Mouse (Mus musculus) liver, postnatal 0 days (tissue): ENCODE results near the gene Ptpra. TPM values are rescaled to one million over a fixed set of nuclear protein-coding genes. Genes with fewer than 3 reads are reported as not detected.

Source experiments
- ATAC-seq: fragments of 200-750 bp; cut with Nextera tagmentation; 2 replicates; pipeline ENCODE4 v1.8.0; 2017; ENCODE audit warnings: mild to moderate bottlenecking, moderate library complexity
- DNase-seq: peaks from one replicate; pipeline ENCODE4 v3.0.0-alpha.2; 2016
- H3K27ac ChIP-seq: fragments of 300-500 bp; sonication (generic); 2 replicates; pipeline ENCODE4 v1.5.1; 2014; ENCODE audit warnings: antibody characterized with exemption, moderate library complexity, mild to moderate bottlenecking, low read depth
- H3K27me3 ChIP-seq: fragments of 300-500 bp; sonication (generic); 2 replicates; pipeline ENCODE4 v1.6.1; 2014; ENCODE audit warnings: low read length, control low read depth, mixed read lengths; ENCODE audit not compliant: insufficient read depth
- H3K36me3 ChIP-seq: fragments of 300-500 bp; sonication (generic); replicated peaks from 2 replicates; pipeline ENCODE4 v1.6.1; 2014; ENCODE audit warnings: mild to moderate bottlenecking, control low read depth, low read length, moderate library complexity, mixed read lengths; ENCODE audit not compliant: insufficient read depth
- H3K4me1 ChIP-seq: fragments of 300-500 bp; sonication (generic); 2 replicates; pipeline ENCODE4 v1.6.1; 2014; ENCODE audit warnings: antibody characterized with exemption, mild to moderate bottlenecking, control low read depth; ENCODE audit not compliant: insufficient read depth
- H3K4me2 ChIP-seq: fragments of 300-500 bp; sonication (generic); 2 replicates; pipeline ENCODE4 v1.6.1; 2014; ENCODE audit warnings: low read depth, mild to moderate bottlenecking, low read length, moderate library complexity, mixed read lengths
- H3K4me3 ChIP-seq: fragments of 300-500 bp; sonication (generic); 2 replicates; pipeline ENCODE4 v1.5.1; 2014; ENCODE audit warnings: low read depth, low read length
- H3K9ac ChIP-seq: fragments of 300-500 bp; sonication (generic); replicated peaks from 2 replicates; pipeline ENCODE4 v1.6.1; 2014; ENCODE audit warnings: mild to moderate bottlenecking, moderate library complexity
- H3K9me3 ChIP-seq: fragments of 300-500 bp; sonication (generic); 2 replicates; pipeline ENCODE4 v1.6.1; 2016; ENCODE audit warnings: mild to moderate bottlenecking, control low read depth, low read length, mixed read lengths
- CTCF ChIP-seq: sonication (generic); IDR thresholded peaks from 2 replicates; pipeline ENCODE4 v1.5.1; 2016; ENCODE audit warnings: antibody characterized with exemption, low read depth
- EP300 ChIP-seq: IDR thresholded peaks from 2 replicates; pipeline ENCODE4 v1.6.1; 2016; ENCODE audit warnings: antibody characterized with exemption, low read depth, mild to moderate bottlenecking
- WGBS: fragments of 180-500 bp; shearing (Covaris S2); extraction: QIAGEN DNeasy Blood & Tissue Kit; methylation state at CpG from one replicate; pipeline ENCODE4 v1.1.7; 2014; ENCODE audit not compliant: insufficient replicate concordance; 5-methylcytosine and 5-hydroxymethylcytosine counted together
- polyA plus RNA-seq: library from polyadenylated mRNA; unstranded; fragments of >200 nt; fragmentation: Nextera tagmentation; extraction: Ambion mirVana; gene quantifications from 2 replicates; pipeline ENCODE4 v1.2.1, GENCODE M21; 2015

Gene Ptpra
- polyA plus RNA-seq, 1 experiment from 2014 or later, result 18.7 TPM

DNA sequence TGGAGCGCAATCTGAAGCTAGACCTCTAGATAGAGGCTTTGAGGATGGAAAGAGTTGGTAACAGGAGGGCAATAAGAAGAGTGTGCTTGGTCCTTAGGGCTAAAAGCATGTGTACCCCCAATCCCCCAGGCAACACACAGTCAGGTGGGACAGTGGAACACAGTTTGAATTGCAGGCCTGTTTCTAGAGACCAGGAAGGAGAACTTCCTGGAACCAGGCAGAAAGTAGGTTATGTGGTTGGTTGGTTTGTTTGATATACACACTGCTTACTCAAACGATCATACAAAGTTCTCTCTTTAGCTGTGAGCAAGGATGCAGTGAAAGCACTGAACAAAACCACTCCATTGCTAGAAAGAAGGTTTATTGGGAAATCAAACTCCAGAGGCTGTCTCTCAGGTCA is 82.1 kb downstream of the Ptpra start:
- DNase-seq, result no peak
- Histone ChIP-seq H3K4me1 (no peaks in the 10 kb centered on the region), H3K9ac (no peak overlapping the region), H3K9me3 (no peaks in the 10 kb centered on the region), H3K4me3 (no peak overlapping the region), H3K36me3 (peaks cover 28% of the 10 kb centered on the region), H3K27ac (no peak overlapping the region), H3K27me3 (no peaks in the 10 kb centered on the region), H3K4me2 (no peak overlapping the region)
- WGBS, result 65% methylated on average over 2 of the region's 2 CpGs
- TF ChIP-seq EP300 (no peak), CTCF (no peak)
- ATAC-seq, result no peak

DNA sequence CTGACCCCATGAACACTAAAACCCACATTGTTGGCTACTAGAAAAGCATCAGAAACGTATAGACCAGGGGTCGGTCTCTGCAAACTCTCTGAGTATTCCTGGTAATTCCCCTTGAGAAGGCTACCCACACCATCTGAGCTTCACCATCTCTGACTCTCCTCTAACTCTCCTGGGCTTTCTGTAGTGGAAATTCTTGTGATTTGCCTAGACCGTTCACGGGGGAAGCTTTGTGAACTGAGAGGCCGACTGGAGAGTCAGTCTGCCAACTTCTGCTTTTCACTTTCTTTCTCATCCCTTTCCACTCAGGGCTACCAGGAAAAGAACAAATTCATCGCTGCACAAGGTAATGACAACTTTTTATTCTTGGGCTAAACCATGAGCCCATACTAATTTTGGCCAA is 84.9 kb downstream of the Ptpra start:
- TF ChIP-seq EP300, result no peak
- TF ChIP-seq CTCF, result no peak
- no peak overlapping the region for H3K4me2 ChIP-seq
- no peaks in the 10 kb centered on the region for H3K9me3 ChIP-seq
- peaks cover 42% of the 10 kb centered on the region for H3K36me3 ChIP-seq
- no peaks in the 10 kb centered on the region for H3K27me3 ChIP-seq
- no peak overlapping the region for H3K9ac ChIP-seq
- H3K4me1 ChIP-seq, result no peaks in the 10 kb centered on the region
- DNase-seq (no peak), ATAC-seq (no peak)
- 68% methylated on average over 6 of the region's 6 CpGs for WGBS
- no peak overlapping the region for H3K4me3 ChIP-seq
- H3K27ac ChIP-seq, result no peak overlapping the region

DNA sequence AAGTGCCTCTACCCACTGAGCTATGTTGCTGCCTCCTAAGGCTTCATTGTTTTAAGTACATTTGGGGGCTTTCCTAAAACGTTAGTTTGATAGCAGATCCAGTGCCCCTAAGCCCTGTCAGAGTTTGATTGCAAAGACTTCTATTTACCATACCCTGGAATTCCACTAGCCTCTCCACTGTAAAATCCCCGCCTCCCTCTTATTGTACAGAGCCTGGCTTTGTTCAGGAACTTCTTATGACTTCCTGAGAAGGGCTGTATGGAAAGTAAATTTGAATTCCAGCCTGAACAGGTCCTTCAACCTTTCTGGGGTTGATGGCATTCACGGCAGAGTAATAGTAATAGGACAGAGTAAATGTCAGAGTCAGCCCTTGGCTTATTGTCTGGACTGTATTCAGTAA is 86.8 kb downstream of the Ptpra start:
- Histone ChIP-seq H3K27ac (no peak overlapping the region), H3K36me3 (peaks cover 57% of the 10 kb centered on the region), H3K9me3 (no peaks in the 10 kb centered on the region), H3K4me1 (no peaks in the 10 kb centered on the region), H3K9ac (no peak overlapping the region), H3K4me3 (no peak overlapping the region), H3K27me3 (no peaks in the 10 kb centered on the region), H3K4me2 (no peak overlapping the region)
- TF ChIP-seq EP300 (no peak), CTCF (no peak)
- ATAC-seq, result no peak
- WGBS, result 75% methylated on average over 3 of the region's 3 CpGs
- no peak for DNase-seq

DNA sequence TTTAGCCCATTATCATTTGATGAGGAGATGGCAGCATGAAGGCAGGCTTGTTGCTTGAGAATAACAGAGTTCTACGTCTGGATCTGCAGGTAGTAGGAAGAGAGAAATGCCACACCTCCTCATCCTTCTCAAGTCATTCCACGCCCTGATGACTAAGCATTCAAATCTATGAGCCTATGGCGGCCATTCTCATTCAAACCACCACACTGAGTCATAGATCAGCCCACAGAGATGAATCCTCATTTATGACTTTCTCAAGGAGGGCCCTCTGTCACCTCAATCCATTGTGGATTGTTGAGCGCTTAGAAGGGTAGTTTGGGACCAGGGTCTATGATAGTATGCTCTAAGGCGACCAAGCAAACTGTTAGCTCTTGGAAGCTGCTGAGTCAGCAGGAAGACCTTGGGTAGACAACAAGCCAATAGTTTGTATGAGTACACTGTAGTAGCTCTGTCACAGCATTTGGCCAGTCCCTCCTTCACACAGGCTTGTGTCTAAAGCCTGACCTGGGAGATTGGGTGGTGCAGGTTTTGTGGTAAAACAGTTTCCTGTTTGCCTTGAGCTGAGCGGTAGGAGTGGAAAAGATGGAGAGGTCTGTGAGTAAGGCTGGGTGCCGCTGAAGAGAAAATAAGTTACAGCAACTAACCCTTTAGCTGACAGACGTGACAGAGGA is 88.9 kb downstream of the Ptpra start:
- no peaks in the 10 kb centered on the region for H3K9me3 ChIP-seq
- TF ChIP-seq EP300, result no peak
- no peak for TF ChIP-seq CTCF
- ATAC-seq (no peak), DNase-seq (no peak)
- 67% methylated on average over 8 of the region's 8 CpGs for WGBS
- H3K4me1 ChIP-seq, result no peaks in the 10 kb centered on the region
- peak overlapping the region; percentile 57 for H3K27ac ChIP-seq
- H3K27me3 ChIP-seq, result no peaks in the 10 kb centered on the region
- H3K4me2 ChIP-seq, result no peak overlapping the region
- H3K4me3 ChIP-seq, result no peak overlapping the region
- no peak overlapping the region for H3K9ac ChIP-seq
- peaks cover 63% of the 10 kb centered on the region for H3K36me3 ChIP-seq

DNA sequence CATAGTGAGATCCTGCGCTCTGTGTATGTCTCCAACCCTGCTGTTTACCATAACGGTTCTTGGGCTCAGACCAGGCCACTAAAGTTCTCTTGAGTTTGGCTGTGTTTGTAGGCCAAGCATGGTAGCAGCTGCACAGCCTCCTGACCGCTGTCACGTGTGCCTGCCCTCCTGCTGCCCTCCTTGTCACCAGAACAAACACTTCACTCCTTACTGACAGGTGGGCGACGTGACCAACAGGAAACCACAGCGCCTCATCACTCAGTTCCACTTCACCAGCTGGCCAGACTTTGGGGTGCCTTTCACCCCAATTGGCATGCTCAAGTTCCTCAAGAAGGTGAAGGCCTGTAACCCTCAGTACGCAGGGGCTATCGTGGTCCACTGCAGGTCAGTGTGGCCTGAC is 90.2 kb downstream of the Ptpra start:
- Histone ChIP-seq H3K9me3 (no peaks in the 10 kb centered on the region), H3K9ac (no peak overlapping the region), H3K36me3 (peaks cover 70% of the 10 kb centered on the region), H3K4me1 (no peaks in the 10 kb centered on the region), H3K27me3 (no peaks in the 10 kb centered on the region), H3K4me2 (no peak overlapping the region), H3K27ac (peak overlapping the region; percentile 57), H3K4me3 (no peak overlapping the region)
- DNase-seq, result peak; percentile 31
- 58% methylated on average over 9 of the region's 9 CpGs for WGBS
- no peak for TF ChIP-seq EP300
- TF ChIP-seq CTCF, result no peak
- peak; percentile 47 for ATAC-seq

DNA sequence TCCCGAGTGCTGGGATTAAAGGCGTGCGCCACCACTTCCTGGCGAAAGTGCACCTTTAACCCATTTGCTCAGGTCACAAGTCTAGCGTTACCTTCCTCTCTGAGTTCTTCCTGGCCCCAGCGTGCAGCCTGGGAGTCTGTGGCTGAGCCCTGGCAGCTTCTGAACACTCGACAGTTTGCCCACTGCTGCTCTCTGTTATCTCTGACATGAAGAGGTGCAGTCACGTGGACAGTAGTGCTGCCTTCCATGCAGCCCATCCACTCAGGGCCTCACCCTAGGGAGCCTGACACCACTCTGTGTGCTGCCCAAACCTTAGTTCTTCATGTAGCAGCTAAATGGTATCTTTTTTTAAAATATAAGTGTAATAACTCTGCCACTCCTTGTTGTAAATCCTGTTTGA is 96.9 kb downstream of the Ptpra start:
- no peak for TF ChIP-seq CTCF
- no peak for TF ChIP-seq EP300

More for the DNA sequence above, 96.9 kb downstream of the Ptpra start:
- Histone ChIP-seq H3K36me3 (peaks cover 67% of the 10 kb centered on the region), H3K27me3 (no peaks in the 10 kb centered on the region), H3K4me1 (no peaks in the 10 kb centered on the region), H3K9ac (no peak overlapping the region), H3K9me3 (no peaks in the 10 kb centered on the region), H3K4me2 (no peak overlapping the region), H3K27ac (no peak overlapping the region), H3K4me3 (no peak overlapping the region)
- ATAC-seq (peak; percentile 55), DNase-seq (no peak)
- WGBS, result 59% methylated on average over 8 of the region's 8 CpGs
